Mouse (Mus musculus): ENCODE data around the gene Nucb2. TPM values are rescaled to one million over a fixed set of nuclear protein-coding genes. Genes with fewer than 3 reads are reported as not detected.

Nucb2 gene
- polyA plus RNA-seq, 1 experiment from 2014 or later = 36.4 TPM

DNA sequence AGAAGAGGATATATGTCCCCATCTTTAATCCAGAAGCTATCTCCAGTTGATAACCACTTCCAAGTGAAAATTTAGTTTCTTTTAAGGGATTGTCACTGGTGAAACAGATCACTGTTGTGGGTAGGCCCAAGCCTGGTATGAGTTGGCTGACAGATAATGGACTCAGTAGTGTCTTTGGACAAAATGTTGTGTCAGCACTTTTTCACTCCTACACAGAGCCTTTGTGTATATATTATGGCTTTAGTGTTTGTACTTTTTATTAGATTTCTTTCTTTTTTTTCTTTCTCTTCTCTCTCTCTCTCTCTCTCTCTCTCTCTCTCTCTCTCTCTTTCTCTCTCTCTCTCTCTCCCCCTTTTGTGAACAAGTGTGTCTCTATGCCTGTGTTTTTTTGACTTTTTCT lies 52.7 kb downstream of the Nucb2 start:
- H3K4me3 ChIP-seq (replicated peaks; ENCODE audit: low read length) = no peak overlapping the region
- no peaks in the 10 kb centered on the region for H3K9me3 ChIP-seq (replicated peaks; ENCODE audit: control insufficient read depth, low read length)
- H3K4me1 ChIP-seq (ENCODE audit: control insufficient read depth, insufficient read depth, low read length) = no peaks in the 10 kb centered on the region
- no peaks in the 10 kb centered on the region for H3K27me3 ChIP-seq (ENCODE audit: control insufficient read depth, insufficient read depth, low read length)
- H3K9ac ChIP-seq (ENCODE audit: low read length) = no peak overlapping the region
- H3K27ac ChIP-seq (ENCODE audit: low read length) = no peak overlapping the region
- H3K4me2 ChIP-seq (ENCODE audit: low read depth, low read length) = no peak overlapping the region
- no peak for ATAC-seq (ENCODE audit: insufficient read depth, low FRiP score)
- no peaks in the 10 kb centered on the region for H3K36me3 ChIP-seq (ENCODE audit: control insufficient read depth, insufficient read depth, low read length)

- Histone ChIP-seq H3K4me1 (ENCODE audit: control insufficient read depth, insufficient read depth, low read length) (no peaks in the 10 kb centered on the region), H3K9ac (ENCODE audit: low read length) (no peak overlapping the region), H3K27ac (ENCODE audit: low read length) (no peak overlapping the region), H3K4me3 (replicated peaks; ENCODE audit: low read length) (no peak overlapping the region), H3K9me3 (replicated peaks; ENCODE audit: control insufficient read depth, low read length) (no peaks in the 10 kb centered on the region), H3K27me3 (ENCODE audit: control insufficient read depth, insufficient read depth, low read length) (no peaks in the 10 kb centered on the region), H3K36me3 (ENCODE audit: control insufficient read depth, insufficient read depth, low read length) (no peaks in the 10 kb centered on the region), H3K4me2 (ENCODE audit: low read depth, low read length) (no peak overlapping the region)
- ATAC-seq (ENCODE audit: insufficient read depth, low FRiP score) = no peak
These were observed 70.4 kb downstream of the Nucb2 start for GRCm38 (mm10) chr7:116574551-116574950.

Other genes starting within 250 kb of the Nucb2 start
- 19.9 and 21.5 TPM in 2 replicates for gene Plekha7, start 196.0 kb upstream of the Nucb2 start, polyA plus RNA-seq (2015; fragmentation: Nextera tagmentation; extraction: Ambion mirVana)
- 589 and 713 TPM in 2 replicates for gene Rps13, start 170.2 kb upstream of the Nucb2 start, polyA plus RNA-seq (2015; fragmentation: Nextera tagmentation; extraction: Ambion mirVana)
- gene Pik3c2a, start 60.9 kb upstream of the Nucb2 start, polyA plus RNA-seq (2015; fragmentation: Nextera tagmentation; extraction: Ambion mirVana) = 28.7 and 29.3 TPM in 2 replicates